Mouse (Mus musculus): ENCODE results near the gene Slc25a26.

Gene Slc25a26

GRCm38 (mm10) chr6:94637024-94637434 lies 136.9 kb downstream of the Slc25a26 start:
- CTCF ChIA-PET = no interaction called here

GRCm38 (mm10) chr6:94640297-94640696 lies 140.2 kb downstream of the Slc25a26 start:
- CTCF ChIA-PET = interaction anchor here (0.6 kb wide), 1 partner anchor 63 kb away, joined by 5 read pairs; no protein-coding TSS in a partner anchor

DNA sequence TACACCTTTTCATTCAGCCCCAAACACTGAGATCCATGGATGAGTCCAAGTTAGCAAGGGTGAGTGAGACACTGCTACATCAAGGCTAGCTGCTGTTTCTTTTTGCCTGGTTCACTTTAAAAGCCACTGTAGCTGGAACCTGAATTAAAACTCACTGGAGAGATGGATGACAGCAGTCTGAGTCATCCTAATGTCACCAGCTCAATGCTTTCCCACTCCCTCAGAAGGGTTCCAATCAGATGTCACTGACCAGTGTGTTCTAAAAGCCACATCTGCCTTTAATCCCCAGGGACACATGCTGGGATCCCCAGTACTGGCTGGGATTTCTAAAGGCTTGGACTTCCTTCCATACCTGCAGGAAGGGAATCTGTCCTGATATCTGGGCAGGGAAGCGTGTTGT lies 141.9 kb downstream of the Slc25a26 start:
- CTCF ChIA-PET = no interaction called here

DNA sequence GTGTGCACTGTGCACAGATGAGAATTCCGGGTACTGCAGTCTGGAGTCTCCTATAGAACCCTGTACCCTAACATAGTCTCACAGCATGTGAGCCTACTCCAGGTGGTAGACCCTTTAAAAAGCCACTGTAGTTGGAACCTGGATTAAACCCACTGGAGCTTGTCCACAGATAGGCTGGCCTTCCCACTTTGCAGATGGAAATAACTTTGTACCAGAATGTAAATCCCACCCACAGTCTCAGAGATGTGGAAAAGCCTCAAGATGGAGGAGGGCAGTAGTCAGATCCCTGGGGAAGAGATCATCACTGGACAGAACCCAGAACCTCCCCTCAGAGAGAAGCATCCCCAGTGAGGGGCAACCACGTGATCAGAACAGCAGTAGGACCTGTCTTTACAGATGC lies 143.9 kb downstream of the Slc25a26 start:
- CTCF ChIA-PET = no interaction called here

DNA sequence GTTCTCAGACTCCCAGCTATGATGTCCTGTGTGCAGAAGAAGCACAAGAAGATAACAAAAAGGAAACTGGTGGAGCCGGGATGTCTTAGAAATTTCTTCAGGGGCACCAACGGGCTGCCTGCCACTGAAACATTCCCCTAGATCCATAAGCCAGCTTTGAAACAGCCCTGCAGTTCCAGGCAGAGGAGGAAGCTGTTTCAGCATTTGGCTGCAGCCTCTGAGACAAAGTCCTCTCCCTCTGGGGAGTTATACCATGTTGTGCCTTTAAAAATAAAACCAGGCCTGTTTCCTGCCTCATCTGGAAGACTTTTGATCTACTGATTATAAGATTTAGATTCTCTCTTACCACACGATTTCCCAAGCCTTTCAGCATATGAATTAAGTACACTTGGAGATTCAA lies 144.5 kb downstream of the Slc25a26 start:
- CTCF ChIA-PET = no interaction called here

- CTCF ChIA-PET = no interaction called here
Observed at GRCm38 (mm10) chr6:94645723-94646122, 145.6 kb downstream of the Slc25a26 start.

GRCm38 (mm10) chr6:94646274-94646863 lies 146.2 kb downstream of the Slc25a26 start:
- CTCF ChIA-PET = no interaction called here

GRCm38 (mm10) chr6:94646902-94647301 lies 146.8 kb downstream of the Slc25a26 start:
- CTCF ChIA-PET = no interaction called here

- CTCF ChIA-PET = no interaction called here
Observed at GRCm38 (mm10) chr6:94647574-94648430, 147.7 kb downstream of the Slc25a26 start.

DNA sequence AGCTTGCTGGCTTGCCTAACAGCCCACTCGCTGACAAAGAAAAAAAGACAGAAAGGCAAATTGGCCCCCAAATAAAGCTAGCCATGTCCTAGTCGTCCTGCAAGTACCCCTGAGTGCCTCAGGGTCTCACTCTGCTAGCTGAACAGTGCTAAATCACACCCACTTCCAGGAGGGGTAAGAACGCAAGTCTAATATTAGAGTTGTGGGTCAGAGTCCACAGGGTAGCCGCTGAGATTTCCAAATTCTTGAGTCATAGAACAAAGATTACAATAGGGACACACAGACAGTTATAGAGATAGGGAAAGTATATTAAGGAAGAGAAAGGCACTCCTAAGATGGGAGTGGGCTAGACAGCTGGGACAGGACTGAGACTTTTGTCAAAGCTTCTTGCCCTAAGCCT lies 148.4 kb downstream of the Slc25a26 start:
- CTCF ChIA-PET = no interaction called here

DNA sequence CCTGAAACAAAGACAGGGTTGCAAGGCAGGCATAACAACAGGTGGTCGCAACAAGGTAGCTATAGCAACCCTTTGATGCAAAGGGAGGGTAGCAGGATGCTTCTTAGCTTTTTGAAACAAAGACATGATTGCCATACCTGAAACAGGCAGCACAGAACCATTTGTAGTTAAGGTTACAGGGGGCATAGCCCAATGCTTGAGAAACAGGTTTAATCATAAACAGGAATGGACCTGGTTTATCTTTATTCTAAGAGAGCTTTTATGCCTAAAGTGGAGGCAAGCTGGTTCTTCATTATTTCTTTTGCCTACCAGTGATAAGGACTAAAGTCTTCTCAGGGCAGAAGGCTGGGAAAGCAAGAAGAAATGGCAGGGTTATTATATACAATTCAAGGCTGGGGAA lies 149.5 kb downstream of the Slc25a26 start:
- CTCF ChIA-PET = no interaction called here

- CTCF ChIA-PET = interaction anchor here (0.7 kb wide), 1 partner anchor 610 kb away, joined by 3 read pairs; no protein-coding TSS in a partner anchor
Observed at GRCm38 (mm10) chr6:94651541-94651940, 151.4 kb downstream of the Slc25a26 start.

DNA sequence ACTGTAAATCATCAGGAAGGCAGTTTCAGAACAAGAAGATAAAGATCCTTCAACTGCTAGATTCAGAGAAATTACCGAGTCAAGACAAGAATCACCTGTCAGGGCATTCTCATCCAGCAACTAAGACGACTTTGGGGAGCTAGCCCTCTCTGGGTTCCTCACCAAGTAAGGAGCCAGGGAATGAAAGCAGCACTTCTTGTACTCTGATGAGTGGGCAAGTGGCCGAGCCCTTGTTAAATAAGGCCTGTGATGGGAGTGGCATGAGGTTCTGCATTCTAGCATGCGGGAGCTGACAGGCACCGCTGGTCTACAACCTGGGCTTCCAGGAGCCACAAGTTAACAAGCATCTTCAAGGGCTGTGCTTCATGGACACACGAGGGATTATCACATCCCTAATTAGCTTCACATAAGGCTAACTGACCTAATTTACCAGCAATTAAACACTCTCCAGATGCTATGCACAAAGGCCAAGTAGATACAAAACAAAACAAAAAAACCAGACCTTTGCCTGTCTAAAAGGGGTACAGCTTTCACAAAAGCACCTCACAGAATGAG lies 152.6 kb downstream of the Slc25a26 start:
- CTCF ChIA-PET = interaction anchor here (0.7 kb wide), 1 partner anchor 102 kb away, joined by 5 read pairs; no protein-coding TSS in a partner anchor

- CTCF ChIA-PET = interaction anchor here (0.7 kb wide), 1 partner anchor 101 kb away, joined by 5 read pairs; no protein-coding TSS in a partner anchor
Observed at GRCm38 (mm10) chr6:94653388-94654316, 153.5 kb downstream of the Slc25a26 start.
